Mouse (Mus musculus) heart, adult 18-20 months (tissue): ENCODE data around the gene Adcy2. TPM values are rescaled to one million over a fixed set of nuclear protein-coding genes. Genes with fewer than 3 reads are reported as not detected.

Source experiments
- DNase-seq, 2 experiments: peaks; one replicate each; pipeline ENCODE4 v3.0.0; 2021 to 2022; ENCODE audit warnings: mixed read lengths in 1 of 2
- total RNA-seq, 2 experiments: library from RNA; stranded (reverse); gene quantifications; 2 replicates each; pipeline ENCODE4 v1.2.3; 2021

Adcy2 gene
- total RNA-seq, 2 experiments from 2014 or later: 0.17 to 0.33 TPM

- no peak for DNase-seq
Observed at GRCm38 (mm10) chr13:68627041-68627440, 372.3 kb downstream of the Adcy2 start.

GRCm38 (mm10) chr13:68622792-68623191 is 376.5 kb downstream of the Adcy2 start:
- no peak for DNase-seq

- no peak for DNase-seq
Observed at GRCm38 (mm10) chr13:68607652-68608405, 391.5 kb downstream of the Adcy2 start.

GRCm38 (mm10) chr13:68605689-68606126 is 393.6 kb downstream of the Adcy2 start:
- peak; percentile 42 to 53 for DNase-seq

GRCm38 (mm10) chr13:68603085-68603484 is 396.3 kb downstream of the Adcy2 start:
- no peak for DNase-seq

- no peak for DNase-seq
Observed at GRCm38 (mm10) chr13:68601184-68601583, 398.2 kb downstream of the Adcy2 start.

- no peak for DNase-seq
Observed at GRCm38 (mm10) chr13:68598953-68599352, 400.4 kb downstream of the Adcy2 start.

GRCm38 (mm10) chr13:68597667-68598066 is 401.7 kb downstream of the Adcy2 start:
- DNase-seq: no peak

- DNase-seq: no peak
Observed at GRCm38 (mm10) chr13:68597199-68597598, 402.1 kb downstream of the Adcy2 start, which contains the start of gene 1700001L19Rik. TSS of gene 1700001L19Rik (plus strand) at chr13:68597421.

- peak in 1 of 2 experiments; percentile 21 for DNase-seq
Observed at GRCm38 (mm10) chr13:68593797-68594196, 405.5 kb downstream of the Adcy2 start.

- DNase-seq: no peak
Observed at GRCm38 (mm10) chr13:68588352-68588751, 411.0 kb downstream of the Adcy2 start.

GRCm38 (mm10) chr13:68585441-68585840 is 413.9 kb downstream of the Adcy2 start:
- no peak for DNase-seq

- no peak for DNase-seq
Observed at GRCm38 (mm10) chr13:68583961-68584360, 415.4 kb downstream of the Adcy2 start.

- DNase-seq: no peak
Observed at GRCm38 (mm10) chr13:68582517-68582780, 416.9 kb downstream of the Adcy2 start.

GRCm38 (mm10) chr13:68581747-68582516 is 417.4 kb downstream of the Adcy2 start, which contains the start of the genes Mtrr and Fastkd3:
TSS of gene Mtrr (minus strand) at chr13:68582149.
TSS of gene Fastkd3 (plus strand) at chr13:68582234.
- peak; percentile 97 to 98 for DNase-seq

GRCm38 (mm10) chr13:68581086-68581740 is 418.1 kb downstream of the Adcy2 start:
- no peak for DNase-seq

- DNase-seq: peak; percentile 36 to 54
Observed at GRCm38 (mm10) chr13:68577945-68578344, 421.4 kb downstream of the Adcy2 start.

- DNase-seq: no peak
Observed at GRCm38 (mm10) chr13:68574398-68574797, 424.9 kb downstream of the Adcy2 start.

GRCm38 (mm10) chr13:68572966-68573913 is 426.1 kb downstream of the Adcy2 start:
- DNase-seq: no peak

- DNase-seq: peak; percentile 48 to 66
Observed at GRCm38 (mm10) chr13:68572247-68572646, 427.1 kb downstream of the Adcy2 start.
